Mouse (Mus musculus) testis, adult 10 weeks (tissue): Measurements from ENCODE around the gene C1qtnf9. TPM values are rescaled to one million over a fixed set of nuclear protein-coding genes. Genes with fewer than 3 reads are reported as not detected.

Experiments used
- polyA plus RNA-seq: library from polyadenylated mRNA; stranded (reverse); fragments of 350-450 nt; fragmentation: Illumina TruSeq; extraction: RNeasy Lipid Tissue Mini Kit (QIAGEN cat#74804); gene quantifications from one replicate; pipeline ENCODE4 v1.2.3, GENCODE M21; 2014; ENCODE audit warnings: low read depth, low replicate concordance

C1qtnf9 gene
- 0.91 TPM for polyA plus RNA-seq

GRCm38 (mm10) chr14:60767884-60768283, at the start of gene C1qtnf9:
C1qtnf9 (plus strand) TSS chr14:60768134.

GRCm38 (mm10) chr14:60784427-60785315, 16.7 kb downstream of the C1qtnf9 start, which contains the start of gene Mipep:
Mipep (plus strand) TSS chr14:60784573.

Other genes with a start within 250 kb of the C1qtnf9 start
- 2.5 TPM for gene Spata13, start 134.1 kb upstream of the C1qtnf9 start, polyA plus RNA-seq
- 217 TPM for gene Mipep, start 16.4 kb downstream of the C1qtnf9 start, polyA plus RNA-seq